Mouse (Mus musculus): ENCODE data around the gene Lysmd1. TPM values are rescaled to one million over a fixed set of nuclear protein-coding genes. Genes with fewer than 3 reads are reported as not detected.

Gene Lysmd1
- polyA plus RNA-seq, 2 experiments = 11.7 to 13.3 TPM

GRCm38 (mm10) chr3:95135433-95136052 is 1.7 kb downstream of the Lysmd1 start:
- 85% methylated on average over 7 of the region's 7 CpGs for WGBS
- no peak for TF ChIP-seq POLR2A (IDR thresholded peaks at IDR 0.05; ENCODE audit: borderline replicate concordance, extremely low read depth, insufficient read depth, insufficient read length)
- Histone ChIP-seq H3K4me2 (replicated peaks; ENCODE audit: low read depth, low read length, severe bottlenecking) (peak overlapping the region; percentile 55), H3K27me3 (ENCODE audit: control insufficient read depth, insufficient read depth, low read length) (no peaks in the 10 kb centered on the region), H3K9ac (ENCODE audit: low read depth, low read length, severe bottlenecking) (no peak overlapping the region), H3K9me3 (ENCODE audit: control insufficient read depth, low read length) (no peaks in the 10 kb centered on the region), H3K36me3 (ENCODE audit: control insufficient read depth, insufficient read depth, low read length) (peaks cover 17% of the 10 kb centered on the region), H3K4me3 (replicated peaks; ENCODE audit: low read length) (peak overlapping the region; percentile 34), H3K27ac (replicated peaks; ENCODE audit: low read depth, low read length) (no peak overlapping the region), H3K4me1 (ENCODE audit: control insufficient read depth, insufficient read depth, low read length) (peaks cover 11% of the 10 kb centered on the region; the same call in 1 of the 2 replicates)
- DNase-seq (ENCODE audit: low spot score) (no peak), ATAC-seq (ENCODE audit: low FRiP score, low read depth) (no peak)

- no peak for TF ChIP-seq POLR2A (IDR thresholded peaks at IDR 0.05; ENCODE audit: borderline replicate concordance, extremely low read depth, insufficient read depth, insufficient read length)
- Histone ChIP-seq H3K9ac (ENCODE audit: low read depth, low read length, severe bottlenecking) (no peak overlapping the region), H3K27ac (replicated peaks; ENCODE audit: low read depth, low read length) (no peak overlapping the region), H3K4me2 (replicated peaks; ENCODE audit: low read depth, low read length, severe bottlenecking) (no peak overlapping the region), H3K9me3 (ENCODE audit: control insufficient read depth, low read length) (no peaks in the 10 kb centered on the region), H3K36me3 (ENCODE audit: control insufficient read depth, insufficient read depth, low read length) (peaks cover 23% of the 10 kb centered on the region), H3K4me1 (ENCODE audit: control insufficient read depth, insufficient read depth, low read length) (peaks cover 11% of the 10 kb centered on the region; the same call in 1 of the 2 replicates), H3K27me3 (ENCODE audit: control insufficient read depth, insufficient read depth, low read length) (no peaks in the 10 kb centered on the region), H3K4me3 (replicated peaks; ENCODE audit: low read length) (no peak overlapping the region)
- 90% methylated on average over 3 of the region's 3 CpGs for WGBS
- DNase-seq (ENCODE audit: low spot score) = no peak
- ATAC-seq (ENCODE audit: low FRiP score, low read depth) = no peak
Measured at GRCm38 (mm10) chr3:95136336-95136735, 2.4 kb downstream of the Lysmd1 start.

- Histone ChIP-seq H3K27ac (replicated peaks; ENCODE audit: low read depth, low read length) (no peak overlapping the region), H3K27me3 (ENCODE audit: control insufficient read depth, insufficient read depth, low read length) (no peaks in the 10 kb centered on the region), H3K4me1 (ENCODE audit: control insufficient read depth, insufficient read depth, low read length) (peaks cover 7% of the 10 kb centered on the region; the same call in 1 of the 2 replicates), H3K36me3 (ENCODE audit: control insufficient read depth, insufficient read depth, low read length) (peaks cover 25% of the 10 kb centered on the region), H3K4me3 (replicated peaks; ENCODE audit: low read length) (no peak overlapping the region), H3K9ac (ENCODE audit: low read depth, low read length, severe bottlenecking) (no peak overlapping the region), H3K4me2 (replicated peaks; ENCODE audit: low read depth, low read length, severe bottlenecking) (no peak overlapping the region), H3K9me3 (ENCODE audit: control insufficient read depth, low read length) (no peaks in the 10 kb centered on the region)
- WGBS = 67% methylated on average over 25 of the region's 25 CpGs
- no peak for TF ChIP-seq POLR2A (IDR thresholded peaks at IDR 0.05; ENCODE audit: borderline replicate concordance, extremely low read depth, insufficient read depth, insufficient read length)
- DNase-seq (ENCODE audit: low spot score) (no peak), ATAC-seq (ENCODE audit: low FRiP score, low read depth) (no peak)
Measured at GRCm38 (mm10) chr3:95139586-95140288, 5.8 kb downstream of the Lysmd1 start.

- no peak overlapping the region for H3K4me2 ChIP-seq (replicated peaks; ENCODE audit: low read depth, low read length, severe bottlenecking)
- no peaks in the 10 kb centered on the region for H3K27me3 ChIP-seq (ENCODE audit: control insufficient read depth, insufficient read depth, low read length)
- no peak overlapping the region for H3K27ac ChIP-seq (replicated peaks; ENCODE audit: low read depth, low read length)
- no peak overlapping the region for H3K4me3 ChIP-seq (replicated peaks; ENCODE audit: low read length)
- no peak overlapping the region for H3K9ac ChIP-seq (ENCODE audit: low read depth, low read length, severe bottlenecking)
- H3K9me3 ChIP-seq (ENCODE audit: control insufficient read depth, low read length) = no peaks in the 10 kb centered on the region
- 60% methylated on average over 18 of the region's 18 CpGs for WGBS
- peaks cover 3% of the 10 kb centered on the region; the same call in 1 of the 2 replicates for H3K4me1 ChIP-seq (ENCODE audit: control insufficient read depth, insufficient read depth, low read length)
- H3K36me3 ChIP-seq (ENCODE audit: control insufficient read depth, insufficient read depth, low read length) = peaks cover 25% of the 10 kb centered on the region
- no peak for DNase-seq (ENCODE audit: low spot score)
- no peak for TF ChIP-seq POLR2A (IDR thresholded peaks at IDR 0.05; ENCODE audit: borderline replicate concordance, extremely low read depth, insufficient read depth, insufficient read length)
- no peak for ATAC-seq (ENCODE audit: low FRiP score, low read depth)
Measured at GRCm38 (mm10) chr3:95140289-95140595, 6.4 kb downstream of the Lysmd1 start.

GRCm38 (mm10) chr3:95140795-95141194 is 6.9 kb downstream of the Lysmd1 start:
- no peak for ATAC-seq (ENCODE audit: low FRiP score, low read depth)
- Histone ChIP-seq H3K4me3 (replicated peaks; ENCODE audit: low read length) (no peak overlapping the region), H3K36me3 (ENCODE audit: control insufficient read depth, insufficient read depth, low read length) (peaks cover 25% of the 10 kb centered on the region), H3K4me2 (replicated peaks; ENCODE audit: low read depth, low read length, severe bottlenecking) (no peak overlapping the region), H3K9me3 (ENCODE audit: control insufficient read depth, low read length) (no peaks in the 10 kb centered on the region), H3K27ac (replicated peaks; ENCODE audit: low read depth, low read length) (no peak overlapping the region), H3K9ac (ENCODE audit: low read depth, low read length, severe bottlenecking) (no peak overlapping the region), H3K27me3 (ENCODE audit: control insufficient read depth, insufficient read depth, low read length) (no peaks in the 10 kb centered on the region), H3K4me1 (ENCODE audit: control insufficient read depth, insufficient read depth, low read length) (no peaks in the 10 kb centered on the region)
- no peak for DNase-seq (ENCODE audit: low spot score)
- 88% methylated on average over 6 of the region's 6 CpGs for WGBS
- TF ChIP-seq POLR2A (IDR thresholded peaks at IDR 0.05; ENCODE audit: borderline replicate concordance, extremely low read depth, insufficient read depth, insufficient read length) = no peak
